Comparison of ENCODE assay signal across 8 mouse cellular contexts in the genomic region with DNA sequence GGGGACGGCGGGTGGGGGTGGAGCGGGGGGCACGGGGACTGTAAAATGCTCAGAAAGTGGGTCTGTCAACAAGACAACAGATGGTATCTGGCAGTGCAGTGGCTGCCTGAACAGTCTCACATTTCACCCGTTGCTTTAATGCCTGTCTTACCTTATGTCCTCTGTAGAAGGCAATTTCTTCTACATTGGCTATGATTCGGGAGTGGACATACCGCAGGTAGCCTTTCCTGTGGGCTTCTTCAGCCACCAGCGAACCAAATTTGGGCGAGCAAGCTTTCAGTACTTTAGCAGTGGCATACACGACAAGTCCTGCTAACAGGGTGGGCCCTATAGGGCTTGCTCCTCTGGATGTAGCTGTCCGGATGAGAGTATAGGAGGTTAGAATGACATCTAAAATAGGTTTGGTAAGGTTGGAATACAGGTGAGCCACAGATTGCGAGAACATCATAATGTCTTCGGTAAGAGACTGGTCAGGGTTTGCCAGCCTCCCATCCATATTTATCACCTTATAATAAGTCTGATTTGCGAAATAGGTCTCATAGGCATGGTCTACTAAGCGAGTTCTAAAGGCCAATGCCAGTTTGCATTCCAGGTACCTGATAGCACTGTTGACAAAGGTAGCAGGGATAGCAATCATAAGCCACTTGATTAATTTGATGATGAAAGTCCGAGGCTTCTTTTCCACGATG. TPM values are rescaled to one million over a fixed set of nuclear protein-coding genes. Genes with fewer than 3 reads are reported as not detected.
DNase-seq lines count a peak whose midpoint lies in the region; ATAC-seq and TF ChIP-seq lines count a peak whose summit lies in the region.

No protein-coding gene starts in this region.

- intact Hi-C loops in gastrocnemius, postnatal 14 days (cut with DNase I; ENCODE audit: low total_unique reads), result no loop called here

- WGBS in lung, embryonic 16.5 days, result 41% methylated on average over 17 of the region's 17 CpGs
- WGBS in embryonic facial prominence, embryonic 12.5 days, result 35% methylated on average over 17 of the region's 17 CpGs
- 46% methylated on average over 17 of the region's 17 CpGs for WGBS in limb, embryonic 11.5 days
- WGBS in olfactory bulb, adult 2 months, result 12% methylated on average over 17 of the region's 17 CpGs

- no peak overlapping the region for H3K27ac ChIP-seq in lung, embryonic 16.5 days (ENCODE audit: low read length)
- H3K27ac ChIP-seq in embryonic facial prominence, embryonic 12.5 days, result peak overlapping the region; percentile 88; the same call in 1 of the 2 replicates
- no peak overlapping the region for H3K27ac ChIP-seq in limb, embryonic 11.5 days (replicated peaks; ENCODE audit: low read depth, low read length)
- peak overlapping the region; percentile 40 for H3K27ac ChIP-seq in olfactory bulb, adult 2 months (ENCODE audit: insufficient read depth, low read depth, low read length)

- no peak for TF ChIP-seq POLR2A in olfactory bulb, adult 2 months (IDR thresholded peaks at IDR 0.05; ENCODE audit: insufficient read depth, low read depth, low read length)

- no peaks in the 10 kb centered on the region for H3K27me3 ChIP-seq in lung, embryonic 16.5 days (ENCODE audit: control insufficient read depth, insufficient read depth, low read depth, low read length)
- no peaks in the 10 kb centered on the region for H3K27me3 ChIP-seq in embryonic facial prominence, embryonic 12.5 days
- H3K27me3 ChIP-seq in limb, embryonic 11.5 days (ENCODE audit: control insufficient read depth, insufficient read depth, low read length), result no peaks in the 10 kb centered on the region

- no peaks in the 10 kb centered on the region; the same call in 1 of the 2 replicates for H3K4me1 ChIP-seq in lung, embryonic 16.5 days (replicated peaks; ENCODE audit: control insufficient read depth, insufficient read depth, low read length)
- peaks cover 9% of the 10 kb centered on the region; the same call in 1 of the 2 replicates for H3K4me1 ChIP-seq in embryonic facial prominence, embryonic 12.5 days
- no peaks in the 10 kb centered on the region; the same call in 1 of the 2 replicates for H3K4me1 ChIP-seq in limb, embryonic 11.5 days (ENCODE audit: control insufficient read depth, insufficient read depth, low read length)
- H3K4me1 ChIP-seq in olfactory bulb, adult 2 months (ENCODE audit: control insufficient read depth, insufficient read depth, low read length), result no peaks in the 10 kb centered on the region

- H3K9ac ChIP-seq in lung, embryonic 16.5 days (ENCODE audit: low read length), result peak overlapping the region; percentile 33
- no peak overlapping the region for H3K9ac ChIP-seq in embryonic facial prominence, embryonic 12.5 days
- no peak overlapping the region for H3K9ac ChIP-seq in limb, embryonic 11.5 days (ENCODE audit: low read length)

- no peak for ATAC-seq in lung, embryonic 16.5 days (ENCODE audit: low read depth)
- ATAC-seq in embryonic facial prominence, embryonic 12.5 days (ENCODE audit: insufficient number of reproducible peaks, insufficient read depth, low FRiP score, low TSS enrichment), result no peak
- no peak for ATAC-seq in limb, embryonic 11.5 days (ENCODE audit: insufficient number of reproducible peaks, low FRiP score, low TSS enrichment, low read depth)

- peak overlapping the region; percentile 74 for H3K4me2 ChIP-seq in lung, embryonic 16.5 days (ENCODE audit: low read depth, low read length)
- peak overlapping the region; percentile 77 for H3K4me2 ChIP-seq in embryonic facial prominence, embryonic 12.5 days (replicated peaks)
- H3K4me2 ChIP-seq in limb, embryonic 11.5 days (ENCODE audit: low read depth, severe bottlenecking), result peak overlapping the region; percentile 74

- H3K9me3 ChIP-seq in lung, embryonic 16.5 days (ENCODE audit: control insufficient read depth, low read length), result no peaks in the 10 kb centered on the region
- no peaks in the 10 kb centered on the region for H3K9me3 ChIP-seq in embryonic facial prominence, embryonic 12.5 days
- no peaks in the 10 kb centered on the region for H3K9me3 ChIP-seq in limb, embryonic 11.5 days (ENCODE audit: control insufficient read depth, low read length)

- TF ChIP-seq CTCF in olfactory bulb, adult 2 months (IDR thresholded peaks at IDR 0.05; ENCODE audit: insufficient read depth, low read depth, low read length), result no peak

- DNase-seq in lung, postnatal 14 days, result no peak
- DNase-seq in limb, embryonic 11.5 days (ENCODE audit: low spot score), result peak; percentile 21
- no peak for DNase-seq in gastrocnemius, postnatal 14 days
- DNase-seq in right cerebral cortex, postnatal 4 days, result no peak
- no peak for DNase-seq in kidney, adult 8-10 months

- H3K4me3 ChIP-seq in lung, embryonic 16.5 days (ENCODE audit: low read length), result peak overlapping the region; percentile 46
- peak overlapping the region; percentile 45 for H3K4me3 ChIP-seq in embryonic facial prominence, embryonic 12.5 days
- H3K4me3 ChIP-seq in limb, embryonic 11.5 days (ENCODE audit: low read depth, low read length), result peak overlapping the region; percentile 41
- peak overlapping the region; percentile 54 for H3K4me3 ChIP-seq in olfactory bulb, adult 2 months (ENCODE audit: insufficient read depth, low read depth, low read length)

- H3K36me3 ChIP-seq in lung, embryonic 16.5 days (ENCODE audit: control insufficient read depth, insufficient read depth, low read length), result no peaks in the 10 kb centered on the region
- H3K36me3 ChIP-seq in embryonic facial prominence, embryonic 12.5 days, result no peaks in the 10 kb centered on the region
- H3K36me3 ChIP-seq in limb, embryonic 11.5 days (ENCODE audit: control insufficient read depth, insufficient read depth, low read length), result no peaks in the 10 kb centered on the region

RNA-seq across cellular contexts. Expression of gene Abcd2, which starts 0.9 kb away (rescaled TPM):
- polyA plus RNA-seq in lung, embryonic 16.5 days (2015; fragmentation: Nextera tagmentation; extraction: Ambion mirVana), result 6.4 and 6.6 TPM in 2 replicates
- 6.7 and 7.6 TPM in 2 replicates for polyA plus RNA-seq in embryonic facial prominence, embryonic 12.5 days (2016; fragmentation: Nextera tagmentation; extraction: Ambion mirVana)
- 2.5 and 3.0 TPM in 2 replicates for polyA plus RNA-seq in limb, embryonic 11.5 days (2014; fragmentation: Nextera tagmentation; extraction: Ambion mirVana)
- polyA plus RNA-seq in olfactory bulb, adult 2 months (2012; ENCODE audit: insufficient read depth, insufficient read length, low replicate concordance, missing spikeins), result not detected in 2 replicates
- total RNA-seq in gastrocnemius, postnatal 14 days (2021), result 10 to 100 TPM; 17.2 TPM

RNA-seq across cellular contexts. Expression of gene CN725425, which starts 8.6 kb away (rescaled TPM):
- polyA plus RNA-seq in lung, embryonic 16.5 days (2015; fragmentation: Nextera tagmentation; extraction: Ambion mirVana), result not detected in 2 replicates
- polyA plus RNA-seq in embryonic facial prominence, embryonic 12.5 days (2016; fragmentation: Nextera tagmentation; extraction: Ambion mirVana), result not detected in 2 replicates
- polyA plus RNA-seq in limb, embryonic 11.5 days (2014; fragmentation: Nextera tagmentation; extraction: Ambion mirVana), result not detected in 2 replicates
- not detected in 2 replicates for polyA plus RNA-seq in olfactory bulb, adult 2 months (2012; ENCODE audit: insufficient read depth, insufficient read length, low replicate concordance, missing spikeins)
- total RNA-seq in gastrocnemius, postnatal 14 days (2021), result under 1 TPM in 1 of 2 experiments, not detected in 1; 0.22 TPM

Comparison
In these comparisons a context has a peak if more than half of its experiments do, and no peak if none do; other contexts are left out.
1. H3K27ac ChIP-seq: peak in embryonic facial prominence, embryonic 12.5 days (single experiment) and olfactory bulb, adult 2 months (single experiment); none in lung, embryonic 16.5 days (single experiment) and limb, embryonic 11.5 days (single experiment).
2. Peak in every context shown above with its lines, with median percentiles within 50 percentile points of each other: H3K4me2 ChIP-seq and H3K4me3 ChIP-seq.